Mouse (Mus musculus) mouse embryonic stem cell (cell line): Measurements from ENCODE around the gene Ifrd1.

ENCODE experiments used
- in situ Hi-C, 2 experiments: fragments of 300-500 bp; cut with MboI; formaldehyde crosslinking; loops; 1 replicate in 1 of 2; 3 replicates in 1 of 2; pipeline ENCODE4 v1.14.3; 2019 to 2020; ENCODE audit warnings: low sequenced_read_pairs in 2 of 2, low pct_unique_long_range_greater_than_20kb in 1 of 2, mixed read lengths in 1 of 2; ENCODE audit not compliant: unreplicated experiment in 1 of 2

The Ifrd1 gene

GRCm38 (mm10) chr12:40247384-40247783, 920 bp downstream of the Ifrd1 start:
- in situ Hi-C loops, result no loop called here

GRCm38 (mm10) chr12:40245434-40245970, 2.8 kb downstream of the Ifrd1 start:
- in situ Hi-C loops, result no loop called here

GRCm38 (mm10) chr12:40244926-40245325, 3.4 kb downstream of the Ifrd1 start:
- in situ Hi-C loops, result no loop called here

GRCm38 (mm10) chr12:40243821-40244221, 4.5 kb downstream of the Ifrd1 start:
- in situ Hi-C loops, result no loop called here

GRCm38 (mm10) chr12:40243241-40243640, 5.1 kb downstream of the Ifrd1 start:
- in situ Hi-C loops, result no loop called here

GRCm38 (mm10) chr12:40239161-40239560, 9.1 kb downstream of the Ifrd1 start:
- in situ Hi-C loops, result no loop called here

- in situ Hi-C loops, result no loop called here
Measured at GRCm38 (mm10) chr12:40232231-40232630, 16.1 kb downstream of the Ifrd1 start.

- in situ Hi-C loops, result no loop called here
Measured at GRCm38 (mm10) chr12:40231632-40232031, 16.7 kb downstream of the Ifrd1 start.

- in situ Hi-C loops, result no loop called here
Measured at GRCm38 (mm10) chr12:40224171-40224880, 24.0 kb downstream of the Ifrd1 start.

GRCm38 (mm10) chr12:40223676-40224075, 24.6 kb downstream of the Ifrd1 start:
- in situ Hi-C loops, result no loop called here

- in situ Hi-C loops, result no loop called here
Measured at GRCm38 (mm10) chr12:40223082-40223619, 25.2 kb downstream of the Ifrd1 start.

- in situ Hi-C loops, result no loop called here
Measured at GRCm38 (mm10) chr12:40222251-40223081, 25.8 kb downstream of the Ifrd1 start.

- in situ Hi-C loops, result no loop called here
Measured at GRCm38 (mm10) chr12:40221611-40222010, 26.7 kb downstream of the Ifrd1 start.

- in situ Hi-C loops, result no loop called here
Measured at GRCm38 (mm10) chr12:40220896-40221295, 27.4 kb downstream of the Ifrd1 start.

GRCm38 (mm10) chr12:40220001-40220570, 28.2 kb downstream of the Ifrd1 start:
- in situ Hi-C loops, result no loop called here

GRCm38 (mm10) chr12:40218430-40218945, 29.8 kb downstream of the Ifrd1 start:
- in situ Hi-C loops, result no loop called here

GRCm38 (mm10) chr12:40217776-40218175, 30.5 kb downstream of the Ifrd1 start:
- in situ Hi-C loops, result no loop called here

GRCm38 (mm10) chr12:40214888-40215876, 33.1 kb downstream of the Ifrd1 start:
- in situ Hi-C loops, result no loop called here
